Mouse (Mus musculus) ES-Bruce4 (cell line): Measurements from ENCODE around the gene Aars. TPM values are rescaled to one million over a fixed set of nuclear protein-coding genes. Genes with fewer than 3 reads are reported as not detected.
A peak's percentile ranks its signal among the peaks of the same experiment; 100 is the strongest.
"Not testable (repeated sequence)": the region's sequence is repeated elsewhere in the genome, so short reads cannot be mapped to it uniquely, and the experiment has no call there.

Experiments
- H3K27ac ChIP-seq: 2 replicates; pipeline ENCODE4 v1.5.1; 2012; ENCODE audit warnings: low read length, inconsistent platforms; ENCODE audit not compliant: insufficient read depth
- H3K27me3 ChIP-seq: 2 replicates; pipeline ENCODE4 v1.6.1; 2012; ENCODE audit warnings: mild to moderate bottlenecking, low read length, inconsistent platforms; ENCODE audit not compliant: control insufficient read depth, poor library complexity, insufficient read depth, severe bottlenecking
- H3K36me3 ChIP-seq: 2 replicates; pipeline ENCODE4 v1.6.1; 2012; ENCODE audit warnings: inconsistent platforms, mild to moderate bottlenecking, low read length, moderate library complexity; ENCODE audit not compliant: control insufficient read depth, poor library complexity, insufficient read depth, severe bottlenecking
- H3K4me1 ChIP-seq: one replicate; pipeline ENCODE4 v1.8.1; 2011; ENCODE audit warnings: low read length; ENCODE audit not compliant: control insufficient read depth, insufficient read depth
- H3K4me3 ChIP-seq: 2 replicates; pipeline ENCODE4 v1.5.1; 2011; ENCODE audit warnings: low read depth, mild to moderate bottlenecking, low read length
- H3K9ac ChIP-seq: 2 replicates; pipeline ENCODE4 v1.6.1; 2012; ENCODE audit warnings: low read depth, mild to moderate bottlenecking, inconsistent platforms; ENCODE audit not compliant: poor library complexity, severe bottlenecking
- H3K9me3 ChIP-seq: replicated peaks from 2 replicates; pipeline ENCODE4 v1.6.1; 2012; ENCODE audit warnings: mild to moderate bottlenecking, low read length, inconsistent platforms; ENCODE audit not compliant: control insufficient read depth, poor library complexity, insufficient read depth, severe bottlenecking
- CTCF ChIP-seq: IDR thresholded peaks from one replicate; pipeline ENCODE4 v1.8.1; 2011; ENCODE audit warnings: low read depth, low read length
- EP300 ChIP-seq: IDR thresholded peaks from 2 replicates; pipeline ENCODE4 v1.6.1; 2011; ENCODE audit warnings: low read depth, low read length; ENCODE audit not compliant: insufficient read depth
- POLR2A ChIP-seq: IDR thresholded peaks from one replicate; pipeline ENCODE4 v1.8.1; 2011; ENCODE audit warnings: low read length; ENCODE audit not compliant: insufficient read depth
- polyA plus RNA-seq: library from polyadenylated mRNA; stranded (reverse); fragments of >200 nt; gene quantifications from 2 replicates; pipeline ENCODE4 v1.2.4, GENCODE M21; 2011; ENCODE audit warnings: low read depth; ENCODE audit not compliant: missing spikeins, insufficient read depth, insufficient read length

Gene Aars
- polyA plus RNA-seq, 1 experiment, result 146 TPM

DNA sequence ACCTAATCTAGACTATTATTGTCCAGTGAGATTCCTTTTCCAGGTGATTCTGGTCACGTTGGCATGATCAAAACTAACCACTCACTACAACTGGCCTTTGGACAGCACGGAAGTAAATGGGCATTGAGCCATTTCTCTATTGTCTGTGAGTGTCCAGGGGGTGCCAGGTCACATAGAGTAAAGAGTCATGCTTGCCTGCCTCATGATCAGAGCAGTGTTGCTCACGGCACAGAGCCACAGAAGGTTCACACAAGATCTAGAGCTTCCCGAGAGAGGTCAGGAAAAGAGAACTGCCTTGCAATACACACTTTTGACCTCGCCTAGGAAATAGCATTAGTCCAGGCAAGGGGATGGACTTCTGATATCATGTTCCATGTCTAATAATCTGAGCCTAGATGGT, 46.5 kb downstream of the Aars start:
- Histone ChIP-seq H3K9me3 (no peaks in the 10 kb centered on the region), H3K9ac (no peak overlapping the region), H3K36me3 (no peaks in the 10 kb centered on the region), H3K27me3 (no peaks in the 10 kb centered on the region), H3K27ac (no peak overlapping the region), H3K4me3 (no peak overlapping the region), H3K4me1 (no peaks in the 10 kb centered on the region)
- TF ChIP-seq EP300 (no peak), CTCF (no peak), POLR2A (no peak)

- Histone ChIP-seq H3K9ac (no peak overlapping the region), H3K4me3 (no peak overlapping the region), H3K36me3 (no peaks in the 10 kb centered on the region), H3K9me3 (no peaks in the 10 kb centered on the region), H3K27ac (no peak overlapping the region), H3K27me3 (no peaks in the 10 kb centered on the region), H3K4me1 (no peaks in the 10 kb centered on the region)
- TF ChIP-seq CTCF (peak; percentile 31), POLR2A (no peak)
Measured at GRCm38 (mm10) chr8:111079861-111080271, 46.9 kb downstream of the Aars start.

GRCm38 (mm10) chr8:111081580-111082258, 48.8 kb downstream of the Aars start:
- TF ChIP-seq CTCF (no peak), POLR2A (no peak), EP300 (no peak)
- Histone ChIP-seq H3K9ac (no peak overlapping the region), H3K27ac (no peak overlapping the region), H3K27me3 (no peaks in the 10 kb centered on the region), H3K4me1 (no peaks in the 10 kb centered on the region), H3K4me3 (no peak overlapping the region), H3K36me3 (no peaks in the 10 kb centered on the region), H3K9me3 (no peaks in the 10 kb centered on the region)

DNA sequence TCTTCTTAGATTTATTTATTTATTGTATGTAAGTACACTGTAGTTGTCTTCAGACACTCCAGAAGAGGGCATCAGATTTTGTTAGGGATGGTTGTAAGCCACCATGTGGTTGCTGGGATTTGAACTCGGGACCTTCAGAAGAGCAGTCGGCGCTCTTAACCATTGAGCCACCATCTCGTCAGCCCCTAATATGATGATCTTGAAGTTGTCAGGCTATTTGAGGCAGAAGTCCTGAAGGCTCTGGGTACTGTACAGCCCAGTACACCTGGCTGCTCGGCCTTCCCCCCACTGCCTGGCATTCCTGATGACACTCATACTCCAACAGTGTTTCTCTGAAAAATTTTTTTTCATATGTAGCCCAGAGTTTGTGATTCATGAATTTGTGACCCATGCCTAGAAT, 51.0 kb downstream of the Aars start:
- not testable (repeated sequence) for H3K9ac ChIP-seq, H3K27ac ChIP-seq, H3K4me3 ChIP-seq, H3K4me1 ChIP-seq, H3K36me3 ChIP-seq, H3K9me3 ChIP-seq, H3K27me3 ChIP-seq

GRCm38 (mm10) chr8:111090126-111090525, 57.2 kb downstream of the Aars start:
- peaks cover 1% of the 10 kb centered on the region for H3K4me1 ChIP-seq
- H3K27ac ChIP-seq, result no peak overlapping the region
- H3K4me3 ChIP-seq, result no peak overlapping the region
- H3K9ac ChIP-seq, result no peak overlapping the region
- H3K9me3 ChIP-seq, result no peaks in the 10 kb centered on the region
- peak; percentile 84 for TF ChIP-seq CTCF
- TF ChIP-seq POLR2A, result no peak
- H3K27me3 ChIP-seq, result no peaks in the 10 kb centered on the region
- H3K36me3 ChIP-seq, result no peaks in the 10 kb centered on the region

- H3K27me3 ChIP-seq, result no peaks in the 10 kb centered on the region
- no peaks in the 10 kb centered on the region for H3K9me3 ChIP-seq
- H3K4me3 ChIP-seq, result no peak overlapping the region
- H3K4me1 ChIP-seq, result peaks cover 4% of the 10 kb centered on the region
- no peaks in the 10 kb centered on the region for H3K36me3 ChIP-seq
- H3K9ac ChIP-seq, result no peak overlapping the region
- no peak for TF ChIP-seq POLR2A
- no peak for TF ChIP-seq CTCF
- no peak for TF ChIP-seq EP300
- no peak overlapping the region for H3K27ac ChIP-seq
Measured at GRCm38 (mm10) chr8:111091706-111092105, 58.8 kb downstream of the Aars start.

- not testable (repeated sequence) for H3K36me3 ChIP-seq, H3K27me3 ChIP-seq, H3K4me3 ChIP-seq, H3K27ac ChIP-seq, H3K4me1 ChIP-seq, H3K9ac ChIP-seq, H3K9me3 ChIP-seq
Measured at GRCm38 (mm10) chr8:111092326-111092725, 59.4 kb downstream of the Aars start, which contains the start of gene Clec18a. Clec18a (minus strand) TSS chr8:111092426.
